Mouse (Mus musculus): ENCODE results near the gene Col25a1. TPM values are rescaled to one million over a fixed set of nuclear protein-coding genes. Genes with fewer than 3 reads are reported as not detected.

Col25a1 gene
- total and polyA plus RNA-seq, 2 experiments from 2014 or later = 10.6 to 28.0 TPM

DNA sequence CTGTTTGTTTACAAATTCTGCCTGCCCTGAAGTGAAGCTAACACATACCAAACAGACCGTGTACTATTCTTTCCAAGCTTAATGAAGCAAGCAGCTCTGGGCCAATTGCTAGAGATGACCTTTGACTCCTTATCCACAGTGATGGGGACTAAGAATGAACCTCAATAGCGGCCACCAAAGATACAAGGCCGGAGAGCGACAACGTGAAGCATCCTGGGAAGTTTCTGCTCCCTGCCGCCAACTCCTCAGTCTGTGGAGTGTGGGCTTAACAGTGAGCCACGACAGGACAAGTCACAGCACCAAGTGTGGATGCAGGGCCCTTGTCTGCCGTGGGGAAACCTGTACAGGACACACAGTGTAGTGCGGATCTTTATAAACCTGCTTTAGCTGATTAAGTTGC is 247.3 kb downstream of the Col25a1 start:
- no peaks in the 10 kb centered on the region for H3K9me3 ChIP-seq (ENCODE audit: low read length)
- H3K4me3 ChIP-seq (ENCODE audit: low read depth, low read length) = no peak overlapping the region
- H3K4me2 ChIP-seq (ENCODE audit: low read depth, low read length, poor library complexity, severe bottlenecking) = no peak overlapping the region
- H3K9ac ChIP-seq (replicated peaks; ENCODE audit: low read length, poor library complexity, severe bottlenecking) = no peak overlapping the region
- no peaks in the 10 kb centered on the region for H3K27me3 ChIP-seq (ENCODE audit: insufficient read depth, low read length)
- no peaks in the 10 kb centered on the region for H3K36me3 ChIP-seq (ENCODE audit: insufficient read depth, low read length)
- DNase-seq (ENCODE audit: low spot score) = no peak
- no peak for ATAC-seq (ENCODE audit: low FRiP score)
- WGBS = 55% methylated on average over 9 of the region's 9 CpGs
- no peak for TF ChIP-seq CTCF (IDR thresholded peaks at IDR 0.05)
- H3K27ac ChIP-seq (ENCODE audit: low read depth, low read length) = no peak overlapping the region
- no peaks in the 10 kb centered on the region for H3K4me1 ChIP-seq (ENCODE audit: insufficient read depth, low read length)

DNA sequence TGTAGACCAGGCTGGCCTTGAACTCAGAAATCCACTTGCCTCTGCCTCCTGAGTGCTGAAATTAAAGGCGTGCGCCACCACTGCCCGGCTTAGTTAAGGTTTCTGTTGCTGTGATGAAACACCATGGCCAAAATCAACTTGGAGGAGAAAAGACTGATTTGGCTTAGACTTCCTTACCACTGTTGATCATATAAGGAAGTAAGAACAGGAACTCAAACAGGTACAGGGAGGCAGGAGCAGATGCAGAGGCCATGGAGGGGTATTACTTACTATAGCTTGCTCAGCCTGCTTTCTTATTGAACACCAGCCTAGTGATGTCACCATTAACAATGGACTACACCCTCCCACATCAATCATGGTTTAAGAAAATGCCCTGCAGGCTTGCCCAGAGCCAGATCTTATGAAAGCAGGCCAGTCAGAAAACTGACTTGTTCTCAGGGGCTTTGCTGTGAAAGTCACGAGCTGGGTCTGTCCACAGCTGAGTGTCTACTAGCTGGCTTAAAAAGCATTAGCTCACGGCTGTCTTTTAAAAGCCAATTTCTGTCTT is 249.1 kb downstream of the Col25a1 start:
- ATAC-seq (ENCODE audit: low FRiP score) (no peak), DNase-seq (ENCODE audit: low spot score) (no peak)
- Histone ChIP-seq H3K36me3 (ENCODE audit: insufficient read depth, low read length) (no peaks in the 10 kb centered on the region), H3K4me3 (ENCODE audit: low read depth, low read length) (no peak overlapping the region), H3K27me3 (ENCODE audit: insufficient read depth, low read length) (no peaks in the 10 kb centered on the region), H3K4me2 (ENCODE audit: low read depth, low read length, poor library complexity, severe bottlenecking) (no peak overlapping the region), H3K9me3 (ENCODE audit: low read length) (no peaks in the 10 kb centered on the region), H3K4me1 (ENCODE audit: insufficient read depth, low read length) (no peaks in the 10 kb centered on the region), H3K9ac (replicated peaks; ENCODE audit: low read length, poor library complexity, severe bottlenecking) (no peak overlapping the region), H3K27ac (ENCODE audit: low read depth, low read length) (no peak overlapping the region)
- 67% methylated on average over 5 of the region's 5 CpGs for WGBS
- no peak for TF ChIP-seq CTCF (IDR thresholded peaks at IDR 0.05)

DNA sequence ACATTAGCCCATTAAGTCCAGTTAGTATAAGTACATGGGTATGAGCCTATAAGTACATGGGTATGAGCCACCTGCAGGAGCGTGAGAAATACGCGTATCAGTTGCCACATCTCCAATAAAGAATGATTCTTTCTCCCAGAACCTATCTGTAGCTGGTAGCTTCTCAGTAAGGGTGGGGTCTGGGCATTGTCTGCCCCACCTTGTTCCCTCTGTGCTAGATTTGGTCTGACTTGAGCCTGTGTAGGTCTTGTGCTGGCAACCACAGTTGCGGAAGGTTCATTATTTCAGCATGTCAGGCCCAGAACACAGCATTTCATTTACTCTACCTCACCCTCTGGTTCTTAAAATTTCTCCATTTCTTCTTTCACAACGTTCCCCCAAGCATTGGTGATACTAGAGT is 250.4 kb downstream of the Col25a1 start:
- DNase-seq (ENCODE audit: low spot score) = no peak
- WGBS = 92% methylated on average over 5 of the region's 5 CpGs

DNA sequence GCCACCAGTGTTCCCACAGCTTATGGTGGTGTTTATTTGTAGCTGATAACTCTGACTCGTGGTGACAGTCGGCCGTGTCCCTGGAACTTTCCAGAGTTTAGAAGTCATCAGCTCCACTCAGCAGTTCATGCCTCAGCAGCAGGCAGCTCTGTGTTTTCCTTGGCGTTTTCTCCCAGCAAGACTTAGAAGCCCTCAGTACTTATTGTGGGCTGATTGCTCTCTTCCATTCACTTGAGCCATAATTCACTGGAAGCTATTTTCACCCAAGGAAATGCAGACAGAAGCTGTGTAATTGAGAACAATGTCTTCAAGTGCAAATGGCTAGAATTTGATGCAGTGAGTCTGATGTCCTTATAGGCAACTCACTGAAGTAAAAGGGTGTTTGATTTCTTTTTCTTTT is 254.6 kb downstream of the Col25a1 start:
- no peaks in the 10 kb centered on the region for H3K9me3 ChIP-seq (ENCODE audit: low read length)
- H3K27ac ChIP-seq (ENCODE audit: low read depth, low read length) = no peak overlapping the region
- H3K9ac ChIP-seq (replicated peaks; ENCODE audit: low read length, poor library complexity, severe bottlenecking) = no peak overlapping the region
- H3K4me1 ChIP-seq (ENCODE audit: insufficient read depth, low read length) = no peaks in the 10 kb centered on the region
- H3K4me3 ChIP-seq (ENCODE audit: low read depth, low read length) = no peak overlapping the region
- WGBS = 79% methylated on average over 4 of the region's 4 CpGs
- no peak overlapping the region for H3K4me2 ChIP-seq (ENCODE audit: low read depth, low read length, poor library complexity, severe bottlenecking)
- TF ChIP-seq CTCF (IDR thresholded peaks at IDR 0.05) = no peak
- ATAC-seq (ENCODE audit: low FRiP score) (no peak), DNase-seq (ENCODE audit: low spot score) (no peak)
- H3K36me3 ChIP-seq (ENCODE audit: insufficient read depth, low read length) = no peaks in the 10 kb centered on the region
- H3K27me3 ChIP-seq (ENCODE audit: insufficient read depth, low read length) = no peaks in the 10 kb centered on the region

More for the DNA sequence above, 250.4 kb downstream of the Col25a1 start:
- Histone ChIP-seq H3K9me3 (ENCODE audit: low read length) (no peaks in the 10 kb centered on the region), H3K4me3 (ENCODE audit: low read depth, low read length) (no peak overlapping the region), H3K4me1 (ENCODE audit: insufficient read depth, low read length) (no peaks in the 10 kb centered on the region), H3K36me3 (ENCODE audit: insufficient read depth, low read length) (no peaks in the 10 kb centered on the region), H3K4me2 (ENCODE audit: low read depth, low read length, poor library complexity, severe bottlenecking) (no peak overlapping the region), H3K27me3 (ENCODE audit: insufficient read depth, low read length) (no peaks in the 10 kb centered on the region), H3K27ac (ENCODE audit: low read depth, low read length) (no peak overlapping the region), H3K9ac (replicated peaks; ENCODE audit: low read length, poor library complexity, severe bottlenecking) (no peak overlapping the region)
- ATAC-seq (ENCODE audit: low FRiP score) = no peak
- TF ChIP-seq CTCF (IDR thresholded peaks at IDR 0.05) = no peak

DNA sequence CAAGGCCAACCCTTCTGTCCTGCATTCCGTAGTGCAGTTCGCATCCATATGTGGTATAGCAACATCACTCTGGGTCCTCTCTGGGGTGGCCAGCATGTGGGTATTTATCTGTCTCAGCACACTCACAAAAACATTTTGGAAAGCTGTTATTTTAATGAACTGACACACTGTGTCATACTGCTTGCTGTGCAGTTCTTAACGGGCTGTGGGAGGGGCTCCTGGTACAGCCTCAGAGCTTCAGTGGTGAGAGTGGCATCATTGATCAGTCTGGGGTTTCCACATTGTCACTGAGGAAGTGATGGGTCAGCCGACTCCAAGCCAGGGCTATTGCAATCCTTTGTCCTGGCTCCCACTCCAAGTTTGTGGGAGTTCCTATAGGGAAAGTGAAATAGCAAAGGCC is 255.9 kb downstream of the Col25a1 start:
- Histone ChIP-seq H3K4me2 (ENCODE audit: low read depth, low read length, poor library complexity, severe bottlenecking) (no peak overlapping the region), H3K27ac (ENCODE audit: low read depth, low read length) (no peak overlapping the region), H3K36me3 (ENCODE audit: insufficient read depth, low read length) (no peaks in the 10 kb centered on the region), H3K9me3 (ENCODE audit: low read length) (no peaks in the 10 kb centered on the region), H3K4me1 (ENCODE audit: insufficient read depth, low read length) (no peaks in the 10 kb centered on the region), H3K9ac (replicated peaks; ENCODE audit: low read length, poor library complexity, severe bottlenecking) (no peak overlapping the region), H3K4me3 (ENCODE audit: low read depth, low read length) (no peak overlapping the region), H3K27me3 (ENCODE audit: insufficient read depth, low read length) (no peaks in the 10 kb centered on the region)
- ATAC-seq (ENCODE audit: low FRiP score) (no peak), DNase-seq (ENCODE audit: low spot score) (no peak)
- whole genome bisulfite sequencing = 92% methylated on average over 4 of the region's 4 CpGs
- TF ChIP-seq CTCF (IDR thresholded peaks at IDR 0.05) = no peak

DNA sequence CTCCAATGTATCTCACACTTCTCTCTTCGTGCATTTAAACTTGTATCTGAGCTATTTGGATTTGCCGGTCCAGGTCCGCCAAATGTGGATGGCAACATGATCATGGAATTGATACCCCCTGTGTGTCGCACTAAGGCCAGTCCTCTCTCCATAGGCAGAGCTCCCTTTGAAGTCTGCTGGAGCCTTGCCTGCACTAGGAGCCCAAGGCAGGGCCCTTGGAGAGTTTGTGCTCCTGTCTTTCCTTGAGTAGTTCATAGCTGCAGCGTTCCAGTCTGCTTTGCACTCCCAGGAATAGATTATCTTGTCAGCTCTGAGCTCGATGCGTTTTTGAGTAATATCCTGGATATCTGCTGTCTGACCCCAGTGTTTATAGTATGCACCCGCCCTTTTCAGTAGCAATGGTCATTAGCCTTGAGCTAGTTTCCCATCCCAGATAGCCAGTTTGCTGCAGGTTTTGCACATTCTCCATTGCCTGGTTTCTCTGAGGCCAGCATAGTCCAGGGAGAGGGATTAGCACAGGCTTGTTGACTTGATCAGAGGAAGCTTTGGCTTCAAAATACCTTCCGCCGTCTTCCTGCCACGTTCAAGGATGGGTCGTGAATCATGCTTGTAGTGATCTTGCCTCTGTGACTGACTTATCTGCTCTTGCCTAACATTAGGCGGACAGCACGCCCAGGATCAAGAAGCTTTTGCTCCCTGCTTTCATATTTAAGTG is 258.1 kb downstream of the Col25a1 start:
- no peaks in the 10 kb centered on the region for H3K36me3 ChIP-seq (ENCODE audit: insufficient read depth, low read length)
- no peak for TF ChIP-seq CTCF (IDR thresholded peaks at IDR 0.05)
- H3K4me1 ChIP-seq (ENCODE audit: insufficient read depth, low read length) = no peaks in the 10 kb centered on the region
- no peak overlapping the region for H3K4me2 ChIP-seq (ENCODE audit: low read depth, low read length, poor library complexity, severe bottlenecking)
- WGBS = 77% methylated on average over 14 of the region's 14 CpGs
- no peak for ATAC-seq (ENCODE audit: low FRiP score)
- H3K9ac ChIP-seq (replicated peaks; ENCODE audit: low read length, poor library complexity, severe bottlenecking) = no peak overlapping the region
- H3K27ac ChIP-seq (ENCODE audit: low read depth, low read length) = no peak overlapping the region
- H3K9me3 ChIP-seq (ENCODE audit: low read length) = no peaks in the 10 kb centered on the region
- no peak overlapping the region for H3K4me3 ChIP-seq (ENCODE audit: low read depth, low read length)
- no peaks in the 10 kb centered on the region for H3K27me3 ChIP-seq (ENCODE audit: insufficient read depth, low read length)
- DNase-seq (ENCODE audit: low spot score) = no peak
